Mouse (Mus musculus) lung, postnatal 25 days (tissue): ENCODE data around the gene Znhit6.

Experiments used
- DNase-seq: peaks from one replicate; pipeline ENCODE4 v3.0.0; 2022; ENCODE audit warnings: low spot score

Znhit6 gene

GRCm38 (mm10) chr3:145646009-145646408 is 70.0 kb downstream of the Znhit6 start:
- no peak for DNase-seq

- DNase-seq, result no peak
Measured at GRCm38 (mm10) chr3:145646666-145647065, 70.7 kb downstream of the Znhit6 start.

- no peak for DNase-seq
Measured at GRCm38 (mm10) chr3:145647416-145647815, 71.4 kb downstream of the Znhit6 start.

DNA sequence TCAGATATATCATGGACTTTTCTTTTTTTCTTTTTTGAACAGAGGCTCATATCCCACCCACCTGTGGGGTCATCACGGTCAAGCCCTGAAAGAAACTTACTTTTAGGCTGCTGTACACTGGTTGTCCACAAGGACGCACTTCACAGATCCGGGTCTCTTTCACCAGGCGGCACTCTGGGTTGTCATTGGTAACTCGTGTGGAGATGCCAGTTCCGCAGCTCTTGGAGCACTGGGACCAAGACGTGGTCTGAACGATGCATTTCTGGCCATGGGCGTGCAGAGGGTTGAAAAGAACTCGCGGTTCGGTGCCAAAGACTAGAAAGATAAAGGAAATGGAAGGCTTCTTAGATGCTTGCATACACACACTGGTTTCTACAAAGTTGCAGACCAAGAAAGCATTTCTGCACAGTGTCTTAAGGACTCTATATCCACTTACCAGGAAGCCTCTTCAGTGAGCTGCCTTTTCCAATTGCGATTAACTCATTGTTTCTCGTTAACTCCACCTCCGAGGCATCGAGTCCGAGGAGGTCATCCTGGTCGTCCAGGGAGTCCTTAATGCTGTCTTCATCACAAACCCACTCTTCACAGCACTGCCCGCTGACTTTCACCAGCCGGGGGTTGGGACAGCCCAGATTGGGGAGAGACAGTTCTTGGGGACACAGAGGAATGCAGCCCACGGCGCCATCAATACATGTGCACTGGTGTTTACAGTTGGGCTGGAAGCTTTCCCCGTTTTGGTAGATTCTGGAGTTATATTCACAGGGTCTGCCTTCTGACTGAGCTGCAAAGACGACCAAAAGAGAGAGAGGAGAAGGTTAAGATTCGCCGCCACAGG is 72.3 kb downstream of the Znhit6 start:
- DNase-seq, result no peak

DNA sequence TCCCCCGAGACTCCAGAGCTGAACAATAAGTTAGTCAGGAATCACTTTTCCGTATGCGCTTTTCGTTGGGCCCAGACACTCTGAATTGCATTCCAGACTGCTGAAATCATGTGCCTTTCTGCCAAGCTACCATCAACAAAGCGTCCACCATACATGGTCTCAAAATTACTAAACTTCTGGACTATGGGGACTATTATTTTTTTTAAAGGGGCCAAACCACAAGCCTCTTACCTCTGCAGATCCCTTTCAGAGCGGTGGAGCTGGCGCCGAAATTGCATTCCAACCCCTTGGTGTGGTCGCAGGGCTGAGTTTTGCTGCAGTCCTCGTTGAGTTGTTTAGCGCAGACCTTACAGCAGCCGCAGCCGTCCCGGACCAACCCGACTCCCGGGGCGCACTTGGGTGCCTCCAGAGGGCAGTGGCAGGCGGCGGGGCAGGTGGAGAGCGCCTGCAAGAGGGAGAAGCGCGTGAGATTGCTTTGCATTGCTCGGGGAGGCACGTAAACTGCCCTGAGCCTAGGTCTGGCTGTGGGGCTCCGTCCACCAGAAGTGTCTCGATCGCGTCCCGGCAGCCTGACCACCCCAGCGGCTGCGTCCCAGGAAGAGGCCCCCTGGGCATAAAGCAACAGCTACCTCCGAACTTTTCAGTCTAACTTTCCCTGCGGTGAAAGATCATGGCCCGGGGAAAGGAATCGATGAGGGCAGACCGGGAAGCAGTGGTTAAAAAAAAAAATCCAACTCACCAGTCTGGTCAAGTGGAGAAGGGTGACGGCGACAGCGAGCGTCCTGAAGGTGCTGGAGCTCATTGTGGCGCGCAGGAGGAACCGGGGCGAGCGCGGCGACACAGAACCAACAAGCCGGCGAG is 73.2 kb downstream of the Znhit6 start:
- peak; percentile 57 for DNase-seq

- DNase-seq, result peak; percentile 89
Measured at GRCm38 (mm10) chr3:145649852-145650202, 73.8 kb downstream of the Znhit6 start, which contains the start of gene Ccn1. Gene Ccn1, minus strand, starts transcription at chr3:145649981.

DNA sequence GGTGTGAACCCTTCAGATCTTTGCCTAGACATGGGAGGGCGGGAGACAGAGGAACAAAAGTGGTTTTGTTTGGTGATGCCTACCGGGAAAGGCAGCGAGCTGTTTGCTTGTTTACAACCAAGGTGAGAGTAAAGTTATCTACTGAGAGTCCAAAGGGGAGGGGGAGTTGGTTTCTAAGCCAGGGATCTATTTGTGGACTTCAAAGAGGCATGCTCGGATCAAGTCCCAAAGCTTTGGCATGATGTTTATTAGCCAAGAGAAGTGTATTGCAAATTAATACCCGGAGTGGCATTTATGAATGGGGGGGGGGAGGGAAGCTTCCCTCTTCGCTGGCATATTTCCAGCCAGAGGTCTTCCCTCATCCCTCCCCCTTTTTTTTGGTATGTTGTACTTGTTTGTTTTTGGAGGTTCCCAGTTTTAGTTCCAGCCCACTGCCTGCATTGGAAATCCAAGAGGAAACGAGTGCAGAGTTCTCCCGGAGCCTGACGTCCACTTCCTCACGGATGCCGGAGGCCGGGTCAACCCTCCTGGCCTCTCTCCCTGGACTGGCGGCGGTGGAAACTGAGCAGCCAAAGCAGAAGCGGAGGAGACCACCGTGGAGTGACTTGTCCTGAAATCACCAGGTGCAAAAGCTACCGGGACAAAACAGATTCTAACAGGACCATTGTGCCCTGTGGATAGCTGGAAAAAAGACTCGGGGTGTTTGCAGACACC is 74.5 kb downstream of the Znhit6 start:
- peak; percentile 75 for DNase-seq

- DNase-seq, result peak; percentile 59
Measured at GRCm38 (mm10) chr3:145651029-145651977, 75.3 kb downstream of the Znhit6 start.

- no peak for DNase-seq
Measured at GRCm38 (mm10) chr3:145651978-145652321, 75.9 kb downstream of the Znhit6 start.

DNA sequence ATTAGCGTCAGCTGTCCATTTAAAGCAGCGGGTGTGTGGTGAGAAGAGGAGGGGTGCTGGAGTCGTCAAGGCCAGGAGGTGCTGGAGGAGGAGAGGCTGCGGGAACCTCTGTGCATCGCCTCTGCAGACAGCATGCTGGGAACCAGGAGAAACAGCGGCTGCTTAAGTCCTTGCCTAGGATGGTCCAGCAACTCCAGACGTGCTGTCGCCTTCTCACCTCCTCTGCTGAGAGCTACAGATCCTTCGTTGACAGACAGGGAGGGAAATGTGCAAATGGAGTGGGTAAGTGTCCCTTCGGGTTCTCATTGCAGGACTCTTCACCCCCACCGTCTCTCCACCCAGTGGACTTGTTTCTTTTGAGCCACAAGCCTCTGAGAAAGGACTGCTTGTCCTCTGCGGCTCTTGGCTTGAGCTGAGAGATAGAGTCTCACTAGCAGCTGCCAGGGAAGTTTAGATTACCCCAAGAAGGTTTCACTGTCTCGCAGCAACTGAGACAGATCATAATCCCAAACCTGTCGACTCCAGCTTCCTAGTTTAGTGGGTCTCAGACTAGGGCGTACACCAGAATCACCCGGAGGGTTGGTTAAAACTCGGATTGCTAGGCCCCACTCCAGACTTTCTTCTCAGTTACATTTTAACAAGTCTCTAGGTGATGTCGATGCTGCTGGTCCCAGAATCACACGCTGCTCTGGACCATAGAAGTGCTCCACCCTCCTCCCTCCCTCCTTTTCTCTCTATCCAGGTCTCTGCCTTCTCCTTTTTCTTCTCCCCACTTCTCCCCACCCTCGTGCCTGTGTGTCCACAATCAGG is 76.5 kb downstream of the Znhit6 start:
- DNase-seq, result peak; percentile 31

- DNase-seq, result peak; percentile 84
Measured at GRCm38 (mm10) chr3:145653191-145653940, 77.4 kb downstream of the Znhit6 start.

DNA sequence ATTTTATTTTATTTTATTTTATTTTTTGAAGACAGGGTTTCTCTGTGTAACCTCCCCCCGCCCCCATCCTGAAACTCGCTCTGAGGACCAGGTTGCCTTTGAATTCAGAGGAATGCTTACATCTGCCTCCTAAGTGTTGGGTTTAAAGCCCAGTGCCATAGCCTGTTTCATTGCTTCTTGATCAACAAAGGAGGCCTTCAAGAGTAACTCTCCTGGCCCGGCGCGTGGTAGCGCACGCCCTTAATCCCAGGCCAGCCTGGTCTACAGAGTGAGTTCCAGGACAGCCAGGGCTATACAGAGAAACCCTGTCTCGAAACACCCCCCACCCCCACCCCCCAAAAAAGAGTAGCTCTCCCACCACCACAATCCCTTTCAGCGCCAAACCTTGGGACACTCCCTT is 78.0 kb downstream of the Znhit6 start:
- no peak for DNase-seq
